Mouse (Mus musculus): ENCODE results near the gene Vti1a. TPM values are rescaled to one million over a fixed set of nuclear protein-coding genes. Genes with fewer than 3 reads are reported as not detected.

Vti1a gene
- polyA plus RNA-seq, 1 experiment, result 22.6 TPM

GRCm38 (mm10) chr19:55300525-55300924 is 15.6 kb upstream of the Vti1a start:
- peaks cover 14% of the 10 kb centered on the region for H3K4me1 ChIP-seq (ENCODE audit: control insufficient read depth, insufficient read depth, low read length)
- TF ChIP-seq CTCF (IDR thresholded peaks at IDR 0.05; ENCODE audit: borderline replicate concordance, insufficient read depth, low read length), result no peak
- no peak for TF ChIP-seq POLR2A (IDR thresholded peaks at IDR 0.05; ENCODE audit: low read depth, low read length)
- no peak overlapping the region for H3K4me3 ChIP-seq (ENCODE audit: insufficient read depth, low read length)
- no peak overlapping the region for H3K27ac ChIP-seq (ENCODE audit: insufficient read depth, low read length)

DNA sequence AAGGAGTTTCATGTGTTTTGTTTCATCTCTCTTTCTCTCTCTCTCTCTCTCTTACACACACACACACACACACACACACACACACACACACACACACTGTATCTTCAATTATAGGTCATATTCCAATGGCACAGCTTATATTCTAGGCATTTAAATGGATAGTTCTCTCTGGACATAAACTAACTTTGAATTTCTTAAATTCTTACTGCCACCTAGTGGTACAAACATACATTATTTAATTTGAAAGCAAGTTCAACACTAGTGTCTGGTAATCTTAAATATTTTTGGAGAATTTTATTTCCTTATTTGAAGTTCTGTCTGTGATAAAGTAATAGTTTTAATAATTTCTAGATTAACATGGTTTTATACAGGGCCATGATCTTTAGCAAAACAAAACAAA is 11.1 kb upstream of the Vti1a start:
- no peak overlapping the region for H3K4me3 ChIP-seq (ENCODE audit: insufficient read depth, low read length)
- H3K4me1 ChIP-seq (ENCODE audit: control insufficient read depth, insufficient read depth, low read length), result peaks cover 3% of the 10 kb centered on the region; the same call in 1 of the 2 replicates
- TF ChIP-seq POLR2A (IDR thresholded peaks at IDR 0.05; ENCODE audit: low read depth, low read length) (no peak), CTCF (IDR thresholded peaks at IDR 0.05; ENCODE audit: borderline replicate concordance, insufficient read depth, low read length) (no peak)
- H3K27ac ChIP-seq (ENCODE audit: insufficient read depth, low read length), result no peak overlapping the region

GRCm38 (mm10) chr19:55311874-55312273 is 4.2 kb upstream of the Vti1a start:
- Histone ChIP-seq H3K27ac (ENCODE audit: insufficient read depth, low read length) (no peak overlapping the region), H3K4me3 (ENCODE audit: insufficient read depth, low read length) (no peak overlapping the region), H3K4me1 (ENCODE audit: control insufficient read depth, insufficient read depth, low read length) (peaks cover 5% of the 10 kb centered on the region; the same call in 1 of the 2 replicates)
- TF ChIP-seq POLR2A (IDR thresholded peaks at IDR 0.05; ENCODE audit: low read depth, low read length), result no peak
- TF ChIP-seq CTCF (IDR thresholded peaks at IDR 0.05; ENCODE audit: borderline replicate concordance, insufficient read depth, low read length), result no peak

DNA sequence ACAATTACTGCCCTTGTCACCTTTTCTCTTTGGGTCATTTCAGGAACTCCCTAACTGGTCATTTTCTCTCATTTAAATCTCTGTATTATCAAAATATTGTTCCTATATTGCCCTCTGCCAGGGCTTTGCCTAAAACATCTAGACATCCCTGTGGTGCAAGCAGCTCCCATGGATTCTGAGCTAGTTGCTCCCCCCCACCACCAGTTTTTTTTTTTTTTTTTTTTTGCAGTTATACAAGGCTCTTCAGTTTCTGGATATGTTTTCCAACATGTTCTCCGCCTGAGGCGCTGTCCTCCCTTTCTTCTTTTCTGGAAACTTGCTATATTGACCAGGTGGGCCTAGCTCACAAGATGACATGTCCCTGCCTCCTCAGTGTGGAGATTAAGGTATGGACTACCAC is 2.4 kb upstream of the Vti1a start:
- TF ChIP-seq CTCF (IDR thresholded peaks at IDR 0.05; ENCODE audit: borderline replicate concordance, insufficient read depth, low read length) (no peak), POLR2A (IDR thresholded peaks at IDR 0.05; ENCODE audit: low read depth, low read length) (no peak)
- no peak overlapping the region for H3K4me3 ChIP-seq (ENCODE audit: insufficient read depth, low read length)
- H3K27ac ChIP-seq (ENCODE audit: insufficient read depth, low read length), result no peak overlapping the region
- H3K4me1 ChIP-seq (ENCODE audit: control insufficient read depth, insufficient read depth, low read length), result peaks cover 5% of the 10 kb centered on the region; the same call in 1 of the 2 replicates

DNA sequence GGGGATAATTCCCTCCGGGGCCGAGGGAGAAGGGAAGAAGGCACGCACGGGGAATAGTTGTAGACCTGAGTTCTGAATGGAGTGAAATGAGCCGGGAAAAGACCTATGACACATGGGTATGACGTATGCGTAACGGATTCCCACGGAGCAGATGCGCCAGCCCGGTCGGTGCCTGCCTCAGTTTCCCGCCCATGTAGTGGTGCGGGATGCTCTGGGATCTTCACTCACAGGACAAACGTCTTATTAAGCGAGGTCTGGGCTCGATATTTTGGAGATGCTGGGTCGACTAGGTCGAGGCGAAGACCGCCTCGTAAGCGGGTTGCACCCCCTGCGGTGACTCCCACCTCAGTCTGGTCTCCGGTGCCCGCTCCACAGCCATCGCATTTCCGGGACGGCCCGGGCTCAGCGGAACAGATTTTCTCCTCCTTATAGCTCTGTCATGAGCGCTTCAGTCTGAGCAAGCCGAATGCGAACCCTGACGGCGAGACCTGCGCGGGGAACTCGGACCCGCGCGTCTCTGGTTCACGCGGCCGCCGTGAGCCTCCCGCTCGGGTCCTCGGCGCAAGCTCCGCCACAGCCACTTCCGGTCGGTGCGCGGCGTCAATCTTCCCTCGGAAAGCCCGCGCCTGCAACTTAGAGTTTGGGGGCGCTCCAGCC is 515 bp upstream of the Vti1a start, which contains the start of gene Zdhhc6:
Gene Zdhhc6 (minus strand): TSS at position 581 of the 657 bp plus-strand sequence.
- peak within 1 kb of the TSS; percentile 78 for H3K4me3 ChIP-seq (ENCODE audit: insufficient read depth, low read length)
- H3K27ac ChIP-seq (ENCODE audit: insufficient read depth, low read length), result peak within 1 kb of the TSS; percentile 60
- TF ChIP-seq POLR2A (IDR thresholded peaks at IDR 0.05; ENCODE audit: low read depth, low read length) (peak; percentile 84), CTCF (IDR thresholded peaks at IDR 0.05; ENCODE audit: borderline replicate concordance, insufficient read depth, low read length) (no peak)
- H3K4me1 ChIP-seq (ENCODE audit: control insufficient read depth, insufficient read depth, low read length), result peaks cover 5% of the 10 kb centered on the region; the same call in 1 of the 2 replicates

GRCm38 (mm10) chr19:55316901-55317300 is 806 bp downstream of the Vti1a start:
- TF ChIP-seq CTCF (IDR thresholded peaks at IDR 0.05; ENCODE audit: borderline replicate concordance, insufficient read depth, low read length), result no peak
- TF ChIP-seq POLR2A (IDR thresholded peaks at IDR 0.05; ENCODE audit: low read depth, low read length), result no peak
- Histone ChIP-seq H3K27ac (ENCODE audit: insufficient read depth, low read length) (no peak overlapping the region), H3K4me3 (ENCODE audit: insufficient read depth, low read length) (peak overlapping the region; percentile 78), H3K4me1 (ENCODE audit: control insufficient read depth, insufficient read depth, low read length) (peaks cover 5% of the 10 kb centered on the region; the same call in 1 of the 2 replicates)

DNA sequence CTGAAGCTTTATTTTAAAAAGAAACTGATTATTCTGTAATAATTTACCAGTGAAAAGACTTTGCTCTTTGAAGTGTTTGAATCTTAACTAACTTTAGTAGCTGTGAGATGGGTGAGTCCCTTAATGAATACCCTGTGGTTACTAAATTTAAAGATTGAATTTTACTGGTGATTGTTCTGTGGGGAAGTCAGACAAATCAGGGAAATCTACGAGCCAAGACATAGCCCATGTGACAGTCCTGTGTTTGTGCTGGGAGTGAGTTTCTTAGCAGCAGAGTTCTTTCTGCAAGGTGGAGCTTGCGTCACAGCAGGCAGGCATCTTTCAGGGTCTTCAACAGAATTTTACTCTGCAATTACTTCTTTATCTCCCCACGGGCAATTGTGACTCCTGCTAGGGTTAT is 2.9 kb downstream of the Vti1a start:
- H3K4me3 ChIP-seq (ENCODE audit: insufficient read depth, low read length), result no peak overlapping the region
- TF ChIP-seq CTCF (IDR thresholded peaks at IDR 0.05; ENCODE audit: borderline replicate concordance, insufficient read depth, low read length) (no peak), POLR2A (IDR thresholded peaks at IDR 0.05; ENCODE audit: low read depth, low read length) (no peak)
- H3K4me1 ChIP-seq (ENCODE audit: control insufficient read depth, insufficient read depth, low read length), result peaks cover 5% of the 10 kb centered on the region; the same call in 1 of the 2 replicates
- no peak overlapping the region for H3K27ac ChIP-seq (ENCODE audit: insufficient read depth, low read length)

GRCm38 (mm10) chr19:55319521-55319920 is 3.4 kb downstream of the Vti1a start:
- peaks cover 4% of the 10 kb centered on the region; the same call in 1 of the 2 replicates for H3K4me1 ChIP-seq (ENCODE audit: control insufficient read depth, insufficient read depth, low read length)
- no peak overlapping the region for H3K27ac ChIP-seq (ENCODE audit: insufficient read depth, low read length)
- no peak overlapping the region for H3K4me3 ChIP-seq (ENCODE audit: insufficient read depth, low read length)
- TF ChIP-seq POLR2A (IDR thresholded peaks at IDR 0.05; ENCODE audit: low read depth, low read length) (no peak), CTCF (IDR thresholded peaks at IDR 0.05; ENCODE audit: borderline replicate concordance, insufficient read depth, low read length) (no peak)

- peaks cover 1% of the 10 kb centered on the region for H3K4me1 ChIP-seq (ENCODE audit: control insufficient read depth, insufficient read depth, low read length)
- TF ChIP-seq CTCF (IDR thresholded peaks at IDR 0.05; ENCODE audit: borderline replicate concordance, insufficient read depth, low read length) (no peak), POLR2A (IDR thresholded peaks at IDR 0.05; ENCODE audit: low read depth, low read length) (no peak)
- H3K27ac ChIP-seq (ENCODE audit: insufficient read depth, low read length), result no peak overlapping the region
- H3K4me3 ChIP-seq (ENCODE audit: insufficient read depth, low read length), result no peak overlapping the region
These were observed 6.5 kb downstream of the Vti1a start for GRCm38 (mm10) chr19:55322604-55323003.

DNA sequence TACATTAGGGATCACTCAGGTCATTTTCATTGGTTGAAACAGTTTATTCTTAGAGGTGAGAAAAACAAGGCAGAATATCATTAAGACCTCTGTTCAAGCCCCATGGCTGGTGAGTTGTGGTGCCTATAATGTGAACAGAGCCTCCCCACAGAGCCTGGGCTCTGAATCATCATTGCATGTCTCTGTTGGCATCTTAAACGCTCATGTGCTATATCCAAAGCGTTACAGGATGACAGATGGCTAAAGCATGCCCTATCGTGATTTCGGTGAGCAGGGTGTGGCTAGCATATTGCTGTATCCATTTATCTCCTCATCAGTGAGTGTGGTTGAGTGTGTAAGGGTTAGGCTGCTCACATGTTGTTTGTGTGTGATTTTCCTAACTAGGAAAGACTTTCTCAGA is 11.4 kb downstream of the Vti1a start:
- peaks cover 9% of the 10 kb centered on the region for H3K4me1 ChIP-seq (ENCODE audit: control insufficient read depth, insufficient read depth, low read length)
- TF ChIP-seq CTCF (IDR thresholded peaks at IDR 0.05; ENCODE audit: borderline replicate concordance, insufficient read depth, low read length), result no peak
- TF ChIP-seq POLR2A (IDR thresholded peaks at IDR 0.05; ENCODE audit: low read depth, low read length), result no peak
- H3K27ac ChIP-seq (ENCODE audit: insufficient read depth, low read length), result peak overlapping the region; percentile 54; the same call in 1 of the 2 replicates
- H3K4me3 ChIP-seq (ENCODE audit: insufficient read depth, low read length), result no peak overlapping the region
